Mouse (Mus musculus) lung, postnatal 0 days (tissue): Measurements from ENCODE around the gene Cfap77. TPM values are rescaled to one million over a fixed set of nuclear protein-coding genes. Genes with fewer than 3 reads are reported as not detected.

Experiments used
- ATAC-seq: fragments of 200-750 bp; cut with Nextera tagmentation; 2 replicates; pipeline ENCODE4 v1.8.0; 2017; ENCODE audit warnings: moderate library complexity
- DNase-seq: peaks from one replicate; pipeline ENCODE4 v3.0.0-alpha.2; 2016; ENCODE audit warnings: low spot score
- H3K27ac ChIP-seq: fragments of 300-500 bp; sonication (generic); 2 replicates; pipeline ENCODE4 v1.5.1; 2014; ENCODE audit warnings: antibody characterized with exemption, mild to moderate bottlenecking, low read length, mixed read lengths
- H3K27me3 ChIP-seq: fragments of 300-500 bp; sonication (generic); replicated peaks from 2 replicates; pipeline ENCODE4 v1.6.1; 2014; ENCODE audit warnings: low read length, mixed read lengths; ENCODE audit not compliant: insufficient read depth
- H3K36me3 ChIP-seq: fragments of 300-500 bp; sonication (generic); 2 replicates; pipeline ENCODE4 v1.6.1; 2014; ENCODE audit warnings: low read length, mixed read lengths; ENCODE audit not compliant: insufficient read depth
- H3K4me1 ChIP-seq: fragments of 300-500 bp; sonication (generic); 2 replicates; pipeline ENCODE4 v1.6.1; 2014; ENCODE audit warnings: antibody characterized with exemption, low read depth, low read length, mixed read lengths; ENCODE audit not compliant: insufficient read depth
- H3K4me2 ChIP-seq: fragments of 300-500 bp; sonication (generic); replicated peaks from 2 replicates; pipeline ENCODE4 v1.6.1; 2014; ENCODE audit warnings: low read depth, mild to moderate bottlenecking, low read length, moderate library complexity, mixed read lengths
- H3K4me3 ChIP-seq: fragments of 300-500 bp; sonication (generic); 2 replicates; pipeline ENCODE4 v1.5.1; 2014; ENCODE audit warnings: low read depth, low read length
- H3K9ac ChIP-seq: fragments of 300-500 bp; sonication (generic); replicated peaks from 2 replicates; pipeline ENCODE4 v1.6.1; 2014; ENCODE audit warnings: low read depth, mild to moderate bottlenecking
- H3K9me3 ChIP-seq: fragments of 300-500 bp; sonication (generic); 2 replicates; pipeline ENCODE4 v1.6.1; 2016; ENCODE audit warnings: low read length, mixed read lengths
- CTCF ChIP-seq: IDR thresholded peaks from 2 replicates; pipeline ENCODE4 v1.5.1; 2016; ENCODE audit warnings: antibody characterized with exemption, mild to moderate bottlenecking
- EP300 ChIP-seq: IDR thresholded peaks from 2 replicates; pipeline ENCODE4 v1.6.1; 2016; ENCODE audit warnings: antibody characterized with exemption, mild to moderate bottlenecking, control low read depth
- WGBS: fragments of 180-500 bp; shearing (Covaris S2); extraction: QIAGEN DNeasy Blood & Tissue Kit; methylation state at CpG from one replicate; pipeline ENCODE4 v1.1.7; 2014; 5-methylcytosine and 5-hydroxymethylcytosine counted together
- polyA plus RNA-seq: library from polyadenylated mRNA; unstranded; fragments of >200 nt; fragmentation: Nextera tagmentation; extraction: Ambion mirVana; gene quantifications from 2 replicates; pipeline ENCODE4 v1.2.1, GENCODE M21; 2015

The Cfap77 gene
- polyA plus RNA-seq, 1 experiment from 2014 or later = 1.2 TPM

GRCm38 (mm10) chr2:28902291-28902690 lies 152.6 kb downstream of the Cfap77 start:
- H3K4me1 ChIP-seq = no peaks in the 10 kb centered on the region
- H3K27me3 ChIP-seq = no peaks in the 10 kb centered on the region
- H3K27ac ChIP-seq = no peak overlapping the region
- no peak overlapping the region for H3K9ac ChIP-seq
- no peak overlapping the region for H3K4me3 ChIP-seq
- TF ChIP-seq EP300 (no peak), CTCF (no peak)
- peaks cover 3% of the 10 kb centered on the region; the same call in 1 of the 2 replicates for H3K36me3 ChIP-seq
- H3K9me3 ChIP-seq = no peaks in the 10 kb centered on the region
- ATAC-seq (no peak), DNase-seq (no peak)
- no peak overlapping the region for H3K4me2 ChIP-seq
- WGBS = 87% methylated on average over 8 of the region's 8 CpGs

- no peak for TF ChIP-seq EP300
- TF ChIP-seq CTCF = no peak
- H3K27ac ChIP-seq = no peak overlapping the region
- no peaks in the 10 kb centered on the region for H3K27me3 ChIP-seq
- H3K9ac ChIP-seq = no peak overlapping the region
- peaks cover 7% of the 10 kb centered on the region; the same call in 1 of the 2 replicates for H3K36me3 ChIP-seq
- no peak overlapping the region for H3K4me3 ChIP-seq
- WGBS = 75% methylated on average over 4 of the region's 4 CpGs
- DNase-seq (no peak), ATAC-seq (no peak)
- no peak overlapping the region for H3K4me2 ChIP-seq
- H3K9me3 ChIP-seq = no peaks in the 10 kb centered on the region
- no peaks in the 10 kb centered on the region for H3K4me1 ChIP-seq
Observed at GRCm38 (mm10) chr2:28897340-28897899, 157.4 kb downstream of the Cfap77 start.

DNA sequence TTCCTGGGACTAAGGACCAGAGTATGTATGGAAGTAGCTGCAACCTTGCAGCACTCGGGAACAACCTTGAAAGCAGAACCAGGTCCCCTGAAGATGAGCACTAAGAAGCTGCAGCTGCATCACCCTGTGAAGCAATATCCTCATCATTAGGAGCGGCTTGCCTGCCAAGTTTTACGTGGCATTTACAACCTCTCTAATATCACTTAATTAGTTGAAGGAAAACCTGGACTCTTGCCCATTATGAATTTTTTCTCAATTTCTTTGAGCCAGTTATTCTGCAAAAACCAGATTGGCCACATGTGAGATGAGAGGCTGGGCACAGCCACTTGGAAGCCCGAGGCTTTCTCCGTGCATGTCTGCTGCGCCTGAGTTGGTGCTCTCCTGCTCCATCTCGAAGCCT lies 159.0 kb downstream of the Cfap77 start:
- WGBS = 59% methylated on average over 7 of the region's 7 CpGs
- Histone ChIP-seq H3K27ac (no peak overlapping the region), H3K4me2 (no peak overlapping the region), H3K27me3 (no peaks in the 10 kb centered on the region), H3K4me1 (no peaks in the 10 kb centered on the region), H3K36me3 (peaks cover 7% of the 10 kb centered on the region; the same call in 1 of the 2 replicates), H3K9ac (no peak overlapping the region), H3K4me3 (no peak overlapping the region), H3K9me3 (no peaks in the 10 kb centered on the region)
- TF ChIP-seq CTCF = no peak
- TF ChIP-seq EP300 = no peak
- peak; percentile 65 for DNase-seq
- ATAC-seq = peak; percentile 43; the same call in 1 of the 2 replicates

DNA sequence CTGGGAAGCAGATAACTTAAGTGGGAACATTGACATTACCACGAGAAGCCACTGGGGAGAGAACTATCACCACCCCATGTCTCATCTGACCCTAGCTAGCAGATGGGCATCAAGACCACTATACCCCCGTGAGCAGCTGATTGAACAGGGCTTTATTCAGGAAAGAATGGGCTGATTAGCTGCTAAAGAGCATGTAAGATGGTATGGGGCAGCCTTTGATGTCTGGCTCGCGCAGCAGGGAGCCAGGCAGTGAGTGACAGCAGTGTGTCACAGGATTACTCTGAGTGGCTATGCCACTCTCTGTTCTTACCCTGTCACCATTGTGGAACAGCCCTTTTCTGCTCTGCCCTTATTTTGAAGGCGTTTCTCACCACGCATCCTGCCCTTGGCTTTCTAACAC lies 161.3 kb downstream of the Cfap77 start:
- Histone ChIP-seq H3K36me3 (peaks cover 5% of the 10 kb centered on the region; the same call in 1 of the 2 replicates), H3K9ac (no peak overlapping the region)
- TF ChIP-seq EP300 (no peak), CTCF (no peak)

DNA sequence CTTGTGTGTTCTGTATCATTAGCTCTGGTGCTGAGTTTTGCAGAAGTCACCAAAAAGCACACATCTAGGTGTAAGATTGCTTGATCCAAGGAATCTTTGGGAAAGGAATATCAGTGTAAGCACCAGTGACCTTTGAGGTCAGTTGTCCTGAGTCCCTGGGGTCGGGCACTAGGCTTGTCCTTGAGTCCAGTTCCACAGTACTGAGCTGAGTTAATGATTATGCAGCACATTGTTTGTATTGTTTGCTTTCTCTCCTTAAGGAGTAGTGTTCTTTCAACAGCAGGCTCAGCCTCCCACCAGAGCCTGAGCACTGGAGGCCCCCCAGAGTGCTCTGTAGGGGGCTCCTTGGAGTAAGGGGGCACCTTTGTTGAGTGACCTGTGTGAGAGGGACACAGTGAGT lies 162.1 kb downstream of the Cfap77 start:
- no peaks in the 10 kb centered on the region for H3K9me3 ChIP-seq
- no peak overlapping the region for H3K4me3 ChIP-seq
- no peak overlapping the region for H3K27ac ChIP-seq
- no peak overlapping the region for H3K4me2 ChIP-seq
- no peak for ATAC-seq
- H3K9ac ChIP-seq = no peak overlapping the region
- no peak for TF ChIP-seq EP300
- no peak for TF ChIP-seq CTCF
- H3K4me1 ChIP-seq = no peaks in the 10 kb centered on the region
- WGBS = 43% methylated on average over 1 of the region's 1 CpGs
- no peak for DNase-seq
- H3K36me3 ChIP-seq = peaks cover 6% of the 10 kb centered on the region; the same call in 1 of the 2 replicates
- no peaks in the 10 kb centered on the region for H3K27me3 ChIP-seq

More for the DNA sequence above, 161.3 kb downstream of the Cfap77 start:
- H3K9me3 ChIP-seq = no peaks in the 10 kb centered on the region
- H3K4me3 ChIP-seq = no peak overlapping the region
- H3K4me2 ChIP-seq = no peak overlapping the region
- WGBS = 75% methylated on average over 6 of the region's 6 CpGs
- H3K27me3 ChIP-seq = no peaks in the 10 kb centered on the region
- no peak overlapping the region for H3K27ac ChIP-seq
- H3K4me1 ChIP-seq = no peaks in the 10 kb centered on the region
- no peak for ATAC-seq
- DNase-seq = no peak

GRCm38 (mm10) chr2:28884914-28885313 lies 170.0 kb downstream of the Cfap77 start:
- H3K36me3 ChIP-seq = peaks cover 6% of the 10 kb centered on the region; the same call in 1 of the 2 replicates
- no peaks in the 10 kb centered on the region for H3K27me3 ChIP-seq
- WGBS = 26% methylated on average over 4 of the region's 4 CpGs
- no peaks in the 10 kb centered on the region for H3K4me1 ChIP-seq
- TF ChIP-seq EP300 (no peak), CTCF (no peak)
- H3K4me3 ChIP-seq = no peak overlapping the region
- no peak for DNase-seq
- no peak overlapping the region for H3K27ac ChIP-seq
- ATAC-seq = no peak
- H3K9ac ChIP-seq = no peak overlapping the region
- no peak overlapping the region for H3K4me2 ChIP-seq
- H3K9me3 ChIP-seq = no peaks in the 10 kb centered on the region
